Mouse (Mus musculus) heart, adult 2 months (tissue): ENCODE results near the gene Phactr1. TPM values are rescaled to one million over a fixed set of nuclear protein-coding genes. Genes with fewer than 3 reads are reported as not detected.

Experiments used
- DNase-seq, 2 experiments: peaks; one replicate each; pipeline ENCODE4 v3.0.0; 2021
- H3K27ac ChIP-seq: fragments of 200-600 bp; 2 replicates; pipeline ENCODE4 v1.8.1; 2022
- H3K27me3 ChIP-seq: fragments of 200-500 bp; 2 replicates; pipeline ENCODE4 v1.6.1; 2012; ENCODE audit warnings: mild to moderate bottlenecking, low read length, inconsistent platforms, mixed read lengths; ENCODE audit not compliant: control insufficient read depth, insufficient read depth
- H3K36me3 ChIP-seq: fragments of 200-500 bp; 2 replicates; pipeline ENCODE4 v1.6.1; 2012; ENCODE audit warnings: low read length, inconsistent platforms; ENCODE audit not compliant: control insufficient read depth, insufficient read depth
- H3K4me1 ChIP-seq: fragments of 200-500 bp; 2 replicates; pipeline ENCODE4 v1.6.1; 2011; ENCODE audit warnings: low read length; ENCODE audit not compliant: control insufficient read depth, insufficient read depth
- H3K4me3 ChIP-seq: fragments of 200-600 bp; 2 replicates; pipeline ENCODE4 v1.8.1; 2022
- H3K79me2 ChIP-seq: fragments of 200-500 bp; replicated peaks from 2 replicates; pipeline ENCODE4 v1.6.1; 2012; ENCODE audit warnings: mild to moderate bottlenecking, inconsistent platforms, low read length, moderate library complexity, mixed read lengths; ENCODE audit not compliant: control insufficient read depth, insufficient read depth
- H3K9ac ChIP-seq: fragments of 200-500 bp; 2 replicates; pipeline ENCODE4 v1.6.1; 2012; ENCODE audit warnings: low read depth, mild to moderate bottlenecking, control low read depth, inconsistent platforms, low read length, mixed read lengths
- CTCF ChIP-seq: fragments of 200-600 bp; IDR thresholded peaks from 2 replicates; pipeline ENCODE4 v1.8.1; 2022; ENCODE audit warnings: antibody characterized with exemption, mild to moderate bottlenecking, moderate library complexity
- EP300 ChIP-seq: fragments of 200-500 bp; IDR thresholded peaks from 2 replicates; pipeline ENCODE4 v1.6.1; 2011; ENCODE audit warnings: low read depth, low read length, control low read depth; ENCODE audit not compliant: insufficient read depth
- POLR2A ChIP-seq: fragments of 200-500 bp; IDR thresholded peaks from 2 replicates; pipeline ENCODE4 v1.6.1; 2011; ENCODE audit warnings: mild to moderate bottlenecking, low read depth, low read length, control low read depth; ENCODE audit not compliant: insufficient read depth
- WGBS: fragments of 180-500 bp; shearing (Covaris S2); methylation state at CpG from one replicate; pipeline ENCODE4 v1.1.7; 2018; 5-methylcytosine and 5-hydroxymethylcytosine counted together
- intact Hi-C: fragments of 180-260 bp; cut with DNase I; formaldehyde crosslinking; loops from one replicate; pipeline ENCODE4 v1.15.1; 2025
- polyA plus RNA-seq: library from polyadenylated mRNA; depleted of rRNA; stranded (reverse); fragments of >200 nt; gene quantifications from 2 replicates; pipeline ENCODE4 v1.2.3, GENCODE M21; 2012
- total RNA-seq, 2 experiments: library from RNA; stranded (reverse); gene quantifications; 2 replicates each; pipeline ENCODE4 v1.2.3; 2021

The Phactr1 gene
- total and polyA plus RNA-seq, 3 experiments: 3.0 to 5.5 (median 4.6) TPM

DNA sequence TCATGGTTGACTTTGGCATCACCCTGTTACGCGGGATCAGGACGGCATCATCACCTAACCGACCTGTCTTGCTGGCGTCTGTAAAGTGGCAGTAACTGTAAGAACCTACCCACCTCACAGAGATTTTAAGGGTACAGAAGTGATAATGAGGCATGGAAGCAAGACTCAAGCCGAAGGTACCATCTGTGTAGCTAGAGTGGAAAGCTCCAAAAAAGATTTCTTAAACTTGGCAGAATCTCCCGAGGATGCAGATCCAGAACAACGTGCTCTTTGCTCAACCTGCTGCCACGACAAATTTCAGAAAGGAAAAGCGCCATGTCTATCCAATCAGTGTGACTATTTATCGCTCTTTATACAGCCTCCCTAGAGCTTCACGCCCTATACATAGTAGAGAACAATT, 214.2 kb downstream of the Phactr1 start:
- no peaks in the 10 kb centered on the region for H3K79me2 ChIP-seq
- no peak overlapping the region for H3K4me3 ChIP-seq
- no peaks in the 10 kb centered on the region; the same call in none of the 2 replicates for H3K4me1 ChIP-seq
- no peaks in the 10 kb centered on the region for H3K27me3 ChIP-seq
- intact Hi-C loops: no loop called here
- WGBS: 91% methylated on average over 12 of the region's 12 CpGs
- no peak overlapping the region for H3K27ac ChIP-seq
- no peak overlapping the region for H3K9ac ChIP-seq
- H3K36me3 ChIP-seq: no peaks in the 10 kb centered on the region
- no peak for DNase-seq
- TF ChIP-seq CTCF (no peak), POLR2A (no peak), EP300 (no peak)

DNA sequence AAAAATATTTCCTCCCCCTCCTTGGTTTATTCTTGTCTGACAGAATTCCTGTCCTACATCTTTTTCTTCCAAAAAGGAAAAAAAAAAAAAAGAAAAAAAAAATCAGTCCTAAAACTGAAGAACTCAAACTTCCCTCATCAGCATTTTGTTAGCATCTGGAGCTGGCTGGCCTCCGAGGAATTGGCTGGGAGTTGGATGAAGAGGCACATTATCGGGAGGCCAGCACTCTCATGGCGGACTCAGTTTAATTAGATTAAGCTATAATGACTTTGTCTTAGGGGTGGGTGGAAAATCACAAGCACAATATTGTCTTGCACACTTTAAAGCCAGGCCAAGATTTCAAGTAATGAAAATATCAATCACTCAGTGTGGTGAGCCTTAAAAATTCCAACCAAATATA, 215.6 kb downstream of the Phactr1 start:
- WGBS: 70% methylated on average over 3 of the region's 3 CpGs
- H3K9ac ChIP-seq: no peak overlapping the region
- intact Hi-C loops: no loop called here
- H3K27ac ChIP-seq: no peak overlapping the region
- TF ChIP-seq POLR2A: no peak
- TF ChIP-seq EP300: no peak
- no peak for TF ChIP-seq CTCF
- no peaks in the 10 kb centered on the region for H3K4me1 ChIP-seq
- no peak overlapping the region for H3K4me3 ChIP-seq
- no peaks in the 10 kb centered on the region for H3K36me3 ChIP-seq
- no peaks in the 10 kb centered on the region for H3K27me3 ChIP-seq
- H3K79me2 ChIP-seq: no peaks in the 10 kb centered on the region
- DNase-seq: no peak

DNA sequence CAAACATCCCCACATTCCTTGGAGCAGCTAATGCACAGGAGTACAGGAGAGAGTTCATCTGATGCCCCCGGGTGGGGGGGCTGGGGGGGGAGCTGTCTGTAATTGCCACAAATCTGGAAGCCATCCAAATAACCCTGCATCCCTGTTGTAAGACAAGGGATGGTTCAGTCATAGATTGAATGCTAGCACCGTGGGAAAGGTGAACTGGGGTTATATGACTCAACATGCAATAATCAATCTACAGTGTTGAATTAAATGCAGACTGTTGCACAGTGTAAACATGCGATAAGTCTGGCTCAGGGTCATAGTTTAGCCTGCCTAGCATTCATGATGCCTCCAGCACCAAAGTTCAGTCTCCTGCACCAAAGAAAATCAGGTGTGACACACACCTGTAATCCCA, 219.2 kb downstream of the Phactr1 start:
- intact Hi-C loops: no loop called here
- no peaks in the 10 kb centered on the region for H3K4me1 ChIP-seq
- no peak overlapping the region for H3K27ac ChIP-seq
- H3K9ac ChIP-seq: no peak overlapping the region
- no peaks in the 10 kb centered on the region for H3K36me3 ChIP-seq
- no peak for DNase-seq
- no peak overlapping the region for H3K4me3 ChIP-seq
- TF ChIP-seq POLR2A (no peak), CTCF (no peak), EP300 (no peak)
- 57% methylated on average over 3 of the region's 3 CpGs for WGBS
- H3K79me2 ChIP-seq: no peaks in the 10 kb centered on the region
- no peaks in the 10 kb centered on the region for H3K27me3 ChIP-seq

DNA sequence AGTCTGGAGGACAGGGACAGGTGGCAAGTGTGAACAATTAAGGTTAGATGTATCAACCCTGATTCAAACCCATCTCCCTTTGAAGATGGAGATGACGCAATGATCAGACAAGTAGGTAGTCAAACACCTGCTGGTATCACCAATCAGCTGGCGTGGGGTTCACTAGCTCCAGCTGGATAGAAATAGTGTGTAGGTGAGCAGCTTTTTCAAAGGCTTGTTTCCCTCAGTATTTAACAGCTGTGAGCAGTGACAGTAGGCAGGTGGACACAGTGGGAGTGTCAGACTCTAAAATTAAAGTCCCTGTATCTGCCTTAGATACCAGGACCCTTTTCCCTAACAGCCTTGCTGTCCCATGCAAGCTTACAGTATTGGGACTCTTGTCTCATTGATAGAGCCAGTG, 221.4 kb downstream of the Phactr1 start:
- no peak overlapping the region for H3K27ac ChIP-seq
- peaks cover 5% of the 10 kb centered on the region; the same call in 1 of the 2 replicates for H3K4me1 ChIP-seq
- no peak overlapping the region for H3K4me3 ChIP-seq
- no peaks in the 10 kb centered on the region for H3K79me2 ChIP-seq
- 92% methylated on average over 2 of the region's 2 CpGs for WGBS
- H3K36me3 ChIP-seq: peaks cover 6% of the 10 kb centered on the region
- TF ChIP-seq POLR2A (no peak), EP300 (no peak), CTCF (no peak)
- DNase-seq: no peak
- intact Hi-C loops: no loop called here
- no peak overlapping the region for H3K9ac ChIP-seq
- H3K27me3 ChIP-seq: no peaks in the 10 kb centered on the region

DNA sequence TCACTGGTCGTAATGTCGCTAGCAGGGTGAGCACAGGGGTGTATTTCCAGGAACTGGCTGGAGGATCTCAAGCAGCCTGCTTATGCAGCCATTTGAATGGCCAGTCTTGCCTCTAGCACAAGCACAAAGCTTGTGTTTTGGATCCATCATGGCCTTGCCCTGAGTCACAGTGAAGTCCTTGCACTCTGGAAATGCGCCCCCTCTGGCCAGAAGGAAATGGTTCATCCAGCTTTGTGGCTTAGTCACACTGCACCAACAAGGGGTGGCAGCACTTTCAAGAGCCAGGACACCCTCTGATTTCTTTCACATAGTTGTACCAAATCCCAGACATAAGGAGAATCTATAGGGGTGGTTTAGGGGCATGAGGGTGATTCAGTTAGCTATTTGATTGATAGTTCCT, 222.4 kb downstream of the Phactr1 start:
- H3K27me3 ChIP-seq: no peaks in the 10 kb centered on the region
- H3K4me3 ChIP-seq: no peak overlapping the region
- no peak for DNase-seq
- H3K36me3 ChIP-seq: peaks cover 6% of the 10 kb centered on the region
- H3K79me2 ChIP-seq: no peaks in the 10 kb centered on the region
- intact Hi-C loops: no loop called here
- WGBS: 85% methylated on average over 3 of the region's 3 CpGs
- H3K4me1 ChIP-seq: peaks cover 5% of the 10 kb centered on the region; the same call in 1 of the 2 replicates
- TF ChIP-seq CTCF (peak; percentile 30), EP300 (no peak), POLR2A (no peak)
- no peak overlapping the region for H3K27ac ChIP-seq
- no peak overlapping the region for H3K9ac ChIP-seq

DNA sequence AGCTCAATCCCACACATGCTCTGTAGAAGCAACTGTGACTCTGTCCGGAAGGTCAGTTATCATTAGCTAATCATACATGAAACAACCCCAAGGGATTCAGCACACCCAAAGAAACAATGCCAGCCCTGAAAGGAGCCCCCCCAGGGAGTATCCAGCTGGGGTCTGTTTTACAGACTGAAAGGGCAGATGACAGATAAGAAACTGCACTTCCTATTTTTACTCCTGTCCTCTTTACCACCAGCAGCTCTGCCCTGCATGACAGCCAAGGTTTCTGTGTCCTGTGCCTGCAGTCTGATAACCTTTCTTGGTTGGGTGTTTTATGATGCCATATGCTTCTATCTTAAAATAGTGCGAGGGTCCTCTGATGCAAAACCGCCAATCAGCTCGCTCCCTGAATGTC, 225.4 kb downstream of the Phactr1 start:
- 34% methylated on average over 4 of the region's 4 CpGs for WGBS
- Histone ChIP-seq H3K4me1 (peaks cover 5% of the 10 kb centered on the region; the same call in 1 of the 2 replicates), H3K79me2 (no peaks in the 10 kb centered on the region), H3K27ac (peak overlapping the region; percentile 6; the same call in 1 of the 2 replicates), H3K36me3 (peaks cover 6% of the 10 kb centered on the region), H3K4me3 (no peak overlapping the region), H3K9ac (no peak overlapping the region), H3K27me3 (no peaks in the 10 kb centered on the region)
- peak in 1 of 2 experiments; percentile 22 for DNase-seq
- intact Hi-C loops: no loop called here
- TF ChIP-seq POLR2A (no peak), CTCF (no peak), EP300 (no peak)
